Mouse (Mus musculus): ENCODE results near the gene Kctd10.
A peak's percentile ranks its signal among the peaks of the same experiment; 100 is the strongest.

The Kctd10 gene

DNA sequence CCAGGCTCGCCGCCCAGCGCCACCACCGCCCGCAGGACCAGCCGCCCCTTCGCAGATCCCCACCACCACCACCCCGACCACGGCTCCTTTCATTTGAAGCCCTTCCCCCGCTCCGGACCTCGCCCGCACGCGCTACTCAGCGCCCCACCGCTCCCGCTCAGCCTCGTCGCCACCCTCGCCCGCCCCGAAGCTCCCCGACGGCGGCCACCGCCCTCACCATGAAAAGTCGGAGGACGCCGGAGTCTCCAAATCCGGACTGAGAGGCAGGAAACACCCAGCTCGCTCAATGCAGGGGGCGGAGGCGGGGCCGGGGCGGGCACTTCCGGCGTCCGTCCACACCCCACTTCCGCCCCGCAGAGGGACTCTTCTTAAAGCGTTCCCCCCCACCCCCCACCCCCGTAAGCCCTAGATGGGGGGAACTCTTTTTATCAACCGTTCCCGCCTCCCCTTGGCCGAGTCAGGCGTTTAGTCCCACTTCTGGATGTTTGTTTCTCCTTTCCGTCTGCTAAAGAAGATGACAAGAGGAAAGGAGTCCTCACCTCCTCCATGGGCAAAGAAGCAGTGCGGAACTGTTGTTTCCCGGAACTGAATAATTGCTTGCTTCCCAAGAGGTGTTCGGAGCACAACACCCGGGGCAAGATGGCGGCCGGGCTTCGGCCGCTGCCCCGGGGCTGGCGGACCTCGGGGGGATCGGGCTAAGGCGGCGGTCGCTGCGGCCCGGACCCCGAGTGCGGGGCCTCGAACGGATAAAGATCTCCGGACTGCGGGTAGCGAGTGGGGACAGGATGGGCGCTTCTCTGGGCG is at the start of gene Kctd10, which contains the start of gene Ube3b:
Gene Kctd10, minus strand, starts transcription at position 300 of the 804 bp plus-strand sequence.
Gene Ube3b, plus strand, starts transcription at position 399 of the 804 bp plus-strand sequence.
- peak; percentile 97 for DNase-seq (ENCODE audit: inconsistent ontology term)

DNA sequence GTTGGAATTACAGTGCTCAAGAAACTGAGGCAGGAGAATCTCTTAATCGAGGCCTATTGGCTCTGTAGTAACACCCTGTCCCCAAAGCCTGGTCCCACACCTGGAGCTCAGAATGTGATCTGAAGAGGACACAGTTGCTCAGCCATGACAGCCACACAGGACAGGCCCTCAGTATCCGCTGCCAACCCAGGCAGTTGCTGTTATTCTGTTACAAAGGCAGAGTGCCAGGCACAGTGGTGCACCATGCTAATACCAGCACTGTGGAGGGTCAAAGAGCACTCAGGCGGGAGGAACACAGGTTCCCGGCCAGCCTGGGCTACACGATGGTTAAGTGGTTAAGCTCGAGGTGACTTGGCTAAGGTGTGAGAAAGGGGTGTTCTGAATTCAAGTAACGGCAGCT is 49.5 kb upstream of the Kctd10 start:
- DNase-seq (ENCODE audit: inconsistent ontology term), result no peak

DNA sequence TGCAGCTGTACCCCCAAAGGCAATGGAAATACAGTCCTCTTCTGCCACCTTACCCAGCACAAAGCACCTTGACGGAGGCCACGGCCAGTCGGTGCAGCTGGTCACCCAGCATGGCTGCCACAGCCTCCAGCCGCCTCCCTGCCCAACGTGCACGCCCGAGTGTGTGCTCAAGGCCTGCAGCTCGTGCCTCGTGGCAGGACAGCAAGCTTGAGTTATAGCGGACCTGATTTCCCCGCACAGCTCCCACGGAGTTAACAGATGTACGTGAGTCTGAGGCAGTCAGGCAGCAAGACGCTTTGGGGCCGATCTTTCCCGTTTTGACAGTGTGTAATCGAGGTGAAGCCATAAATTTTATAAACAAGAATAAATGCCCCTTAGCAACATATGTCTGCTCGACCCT is 48.3 kb upstream of the Kctd10 start:
- no peak for DNase-seq (ENCODE audit: inconsistent ontology term)

DNA sequence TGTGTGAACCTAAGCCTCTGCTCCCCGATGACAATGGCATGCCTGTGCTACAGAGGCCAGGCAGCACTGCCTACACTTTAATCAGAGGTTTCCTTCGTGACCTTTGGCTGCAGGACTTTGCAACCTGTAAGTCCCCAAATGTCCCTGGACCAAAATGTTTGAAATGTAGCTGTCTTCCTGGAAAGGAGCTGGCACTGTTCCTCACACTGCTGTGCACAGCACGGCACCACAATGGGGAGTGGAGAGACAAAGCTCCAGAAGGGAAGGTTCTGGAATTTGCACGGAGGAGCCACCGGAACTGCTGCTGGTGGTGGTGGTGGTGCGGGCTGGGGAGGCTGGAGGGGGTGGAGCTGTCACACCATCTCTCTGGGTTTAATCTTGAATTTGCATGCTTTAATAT is 46.4 kb upstream of the Kctd10 start:
- DNase-seq (ENCODE audit: inconsistent ontology term), result peak; percentile 33

DNA sequence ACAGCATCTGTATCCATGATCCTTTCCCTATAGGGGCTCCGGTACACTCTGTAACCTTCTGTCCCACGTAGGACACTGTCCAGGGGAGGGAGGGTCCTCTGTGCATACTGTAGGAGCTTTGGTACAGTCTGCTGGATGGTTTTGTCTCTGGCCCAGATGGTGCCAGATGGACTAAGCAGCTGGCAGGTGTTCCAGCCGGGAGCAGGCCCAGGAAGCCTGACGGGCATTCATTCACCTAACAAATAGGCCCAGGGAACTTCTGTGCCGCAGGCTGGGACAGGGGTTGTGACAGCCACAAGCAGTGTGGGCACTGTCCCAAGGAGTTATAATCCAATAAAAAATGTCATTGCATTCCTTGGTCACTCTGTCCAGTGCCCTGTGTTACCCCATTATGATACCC is 43.7 kb upstream of the Kctd10 start:
- peak; percentile 5 for DNase-seq (ENCODE audit: inconsistent ontology term)

DNA sequence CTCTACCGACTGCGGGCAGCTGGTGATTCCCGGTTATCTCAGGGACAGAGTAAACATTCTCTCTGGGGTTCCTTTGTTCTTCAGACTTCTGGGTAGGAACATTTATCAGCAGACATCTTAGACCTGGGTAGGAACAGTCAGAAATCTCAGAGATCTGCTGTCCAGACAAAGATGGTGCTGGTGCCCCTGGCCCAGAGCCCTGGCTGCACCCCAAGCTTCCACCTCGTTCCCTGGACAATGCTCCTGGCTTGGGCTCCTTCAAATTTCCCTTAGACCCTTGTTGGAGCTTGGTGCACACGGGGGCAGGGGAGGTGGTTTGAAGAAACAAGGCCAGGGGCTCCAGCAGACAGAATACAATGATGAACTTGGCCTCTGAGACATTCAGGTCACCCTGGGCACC is 42.3 kb upstream of the Kctd10 start:
- DNase-seq (ENCODE audit: inconsistent ontology term), result no peak

DNA sequence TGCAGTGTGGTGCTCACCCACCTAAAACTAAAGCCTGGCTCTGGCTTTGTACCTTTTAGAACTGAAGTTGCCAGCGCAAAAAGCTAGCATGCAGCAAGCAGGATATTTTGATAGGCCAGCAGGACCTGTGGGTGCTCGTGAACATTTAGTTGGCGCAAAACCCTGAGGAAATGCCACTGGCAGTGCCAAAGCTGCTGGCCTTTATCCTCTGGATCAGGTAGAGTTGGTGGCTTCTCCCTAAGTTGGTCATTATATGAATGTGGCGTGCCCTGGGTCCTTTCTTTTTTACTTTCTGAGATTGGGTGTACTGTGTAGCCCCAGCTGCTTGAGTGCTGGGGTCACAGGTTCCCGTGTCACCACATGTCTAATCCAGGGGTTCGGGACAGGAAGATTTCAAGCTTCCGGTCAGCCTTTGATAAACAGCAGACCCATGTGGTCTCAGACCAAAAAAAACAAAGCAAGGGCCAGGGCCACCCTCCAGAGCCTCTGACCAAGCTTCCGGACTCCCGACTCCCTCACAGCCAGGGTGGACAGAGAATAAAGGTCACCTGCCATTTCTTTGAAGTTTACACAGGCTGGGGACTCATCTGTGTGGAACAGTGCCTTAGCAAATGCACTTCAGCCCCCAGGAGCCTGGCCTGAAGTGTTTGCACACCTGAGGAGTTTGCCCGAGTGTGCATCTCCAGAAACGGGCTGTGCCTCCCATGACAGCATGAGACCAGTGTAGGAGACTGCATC is 41.4 kb upstream of the Kctd10 start:
- no peak for DNase-seq (ENCODE audit: inconsistent ontology term)

DNA sequence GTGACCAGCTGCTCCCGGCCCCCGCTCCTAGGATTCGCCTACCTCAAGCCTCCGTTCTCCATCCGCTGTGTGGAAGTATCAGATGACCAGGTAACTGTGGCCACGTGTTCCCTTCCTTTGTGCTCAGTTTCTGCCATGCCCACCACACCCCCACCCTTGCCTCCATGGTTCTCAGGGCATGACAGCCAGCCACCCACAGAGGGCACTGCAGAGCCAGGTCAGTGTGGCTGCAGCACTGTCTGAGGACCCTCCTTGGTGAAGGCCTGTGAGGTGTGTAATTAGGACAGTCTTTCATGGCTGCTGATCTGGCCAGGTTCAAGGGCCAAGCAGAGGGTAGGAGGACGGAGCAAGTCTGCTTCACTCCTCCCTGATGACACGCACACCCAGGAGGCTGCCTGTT is 38.2 kb upstream of the Kctd10 start:
- no peak for DNase-seq (ENCODE audit: inconsistent ontology term)

DNA sequence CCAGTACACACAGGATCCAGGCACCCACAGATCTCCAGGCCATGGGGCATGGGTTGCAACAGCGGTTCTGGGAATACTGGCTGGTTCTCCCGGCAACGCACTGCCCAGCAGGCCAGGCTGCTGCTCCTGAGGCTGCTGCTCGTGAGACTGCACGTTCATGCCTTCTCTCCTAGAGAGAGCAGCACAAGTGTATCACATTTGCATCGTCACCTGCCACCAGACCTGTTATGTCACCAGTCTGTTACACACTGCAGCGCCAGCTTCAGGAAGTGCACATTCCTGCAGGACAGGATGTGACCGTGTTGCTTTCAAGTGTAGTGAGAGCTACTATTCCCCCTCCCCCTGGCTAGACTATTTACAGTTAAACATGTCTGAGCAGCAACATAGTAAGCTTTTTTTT is 36.5 kb upstream of the Kctd10 start:
- DNase-seq (ENCODE audit: inconsistent ontology term), result no peak

DNA sequence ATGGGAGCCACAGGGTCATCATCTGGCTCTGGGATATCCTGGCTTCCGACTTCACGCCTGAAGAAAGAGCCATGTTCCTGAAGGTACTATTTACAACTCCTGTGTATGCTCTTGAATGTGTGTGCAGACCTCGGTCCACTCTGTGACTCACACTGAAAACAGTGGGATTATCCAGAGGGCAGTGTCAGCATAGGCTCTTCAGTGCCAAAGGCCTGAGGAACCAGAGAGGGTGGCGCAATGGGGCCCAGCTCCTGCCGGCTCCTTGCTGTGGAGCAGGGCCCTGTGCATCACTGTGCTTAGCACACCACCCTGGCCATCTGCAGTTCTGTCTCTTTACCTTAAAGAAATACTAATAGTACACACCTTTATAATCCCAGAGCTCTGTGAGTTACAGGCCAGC is 35.3 kb upstream of the Kctd10 start:
- DNase-seq (ENCODE audit: inconsistent ontology term), result no peak

GRCm38 (mm10) chr5:114413067-114413735 is 32.9 kb upstream of the Kctd10 start:
- peak; percentile 95 for DNase-seq (ENCODE audit: inconsistent ontology term)

GRCm38 (mm10) chr5:114412361-114412998 is 32.2 kb upstream of the Kctd10 start:
- DNase-seq (ENCODE audit: inconsistent ontology term), result no peak

GRCm38 (mm10) chr5:114410429-114410828 is 30.1 kb upstream of the Kctd10 start:
- DNase-seq (ENCODE audit: inconsistent ontology term), result no peak

DNA sequence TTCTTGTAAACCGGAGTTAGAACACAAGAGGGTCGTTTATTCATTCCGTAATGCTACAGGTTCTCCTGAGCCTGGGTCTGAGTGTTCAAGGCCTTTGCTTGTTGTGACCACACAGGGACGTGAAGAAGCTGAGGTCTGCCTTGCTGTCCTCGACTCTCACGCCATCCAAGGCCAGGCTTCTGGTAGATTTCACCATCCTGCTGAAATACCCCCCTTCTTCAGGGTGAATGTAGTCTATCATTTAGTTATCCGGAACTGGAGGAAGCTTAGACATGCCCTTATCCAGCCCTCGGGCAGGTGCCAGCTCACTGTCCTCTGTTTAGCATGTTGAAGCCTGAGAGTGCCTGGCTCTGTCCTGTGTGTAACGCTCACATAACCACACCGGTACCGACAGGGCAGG is 28.5 kb upstream of the Kctd10 start:
- DNase-seq (ENCODE audit: inconsistent ontology term), result no peak

- DNase-seq (ENCODE audit: inconsistent ontology term), result peak; percentile 82
Observed at GRCm38 (mm10) chr5:114407810-114408209, 27.5 kb upstream of the Kctd10 start.

- DNase-seq (ENCODE audit: inconsistent ontology term), result peak; percentile 57
Observed at GRCm38 (mm10) chr5:114407269-114407668, 27.0 kb upstream of the Kctd10 start.

- DNase-seq (ENCODE audit: inconsistent ontology term), result peak; percentile 6
Observed at GRCm38 (mm10) chr5:114406592-114406991, 26.3 kb upstream of the Kctd10 start.

DNA sequence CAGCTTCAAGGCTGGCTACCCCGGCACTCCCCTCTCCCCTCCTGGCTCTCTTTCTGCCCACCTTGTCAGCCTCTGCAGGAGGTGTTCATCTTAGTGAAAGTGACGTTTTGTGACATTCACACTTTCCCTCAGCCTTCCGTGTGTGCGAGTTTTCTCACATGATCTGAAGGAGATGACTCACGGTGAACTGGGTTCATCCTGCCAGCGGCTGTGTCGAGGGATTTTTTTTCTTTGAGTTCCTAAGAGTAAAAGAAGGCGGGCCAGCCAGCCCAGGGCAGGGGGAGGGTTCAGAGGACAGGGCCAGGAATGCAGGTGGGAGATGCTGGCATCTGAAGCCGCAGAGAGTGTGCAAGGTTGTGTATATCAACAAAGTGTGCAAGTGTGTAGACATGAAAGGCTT is 12.9 kb upstream of the Kctd10 start:
- peak; percentile 69 for DNase-seq (ENCODE audit: inconsistent ontology term)

GRCm38 (mm10) chr5:114384448-114384847 is 4.1 kb upstream of the Kctd10 start:
- DNase-seq (ENCODE audit: inconsistent ontology term), result no peak

DNA sequence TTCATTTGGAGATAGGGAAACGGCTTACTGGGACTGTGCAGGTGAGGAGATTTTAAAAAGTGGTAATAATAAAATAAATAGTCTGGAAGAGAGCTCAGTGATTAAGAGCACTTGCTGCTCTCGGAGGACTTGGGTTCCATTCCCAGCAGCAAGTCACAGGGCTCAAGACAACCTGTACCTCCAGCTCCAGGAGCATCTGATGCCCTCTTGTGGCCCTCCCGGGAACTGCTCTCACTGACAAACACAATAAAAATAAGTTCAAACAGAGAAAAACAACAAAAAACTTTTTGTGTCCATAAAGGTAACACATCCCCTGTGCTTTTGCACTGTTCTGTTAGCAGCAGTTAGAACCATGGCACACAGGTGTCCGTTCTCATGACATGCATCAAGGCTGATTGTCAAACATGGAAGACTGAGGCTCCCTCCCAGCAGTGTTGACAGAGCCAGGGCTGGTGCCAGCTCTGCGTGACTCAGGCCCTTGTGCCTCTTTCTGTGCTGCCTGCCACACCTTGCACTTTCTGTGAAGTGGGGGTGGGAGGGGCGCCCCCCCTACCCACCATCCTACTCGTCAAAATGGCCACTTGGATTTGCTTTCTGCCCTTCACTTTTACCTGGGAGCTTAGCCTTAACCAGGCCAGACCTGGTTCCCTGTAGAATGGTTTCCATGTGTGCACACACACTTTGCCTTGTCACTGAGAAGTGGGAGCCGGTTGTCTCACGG is 3.0 kb upstream of the Kctd10 start:
- no peak for DNase-seq (ENCODE audit: inconsistent ontology term)

- DNase-seq (ENCODE audit: inconsistent ontology term), result no peak
Observed at GRCm38 (mm10) chr5:114381013-114381351, 674 bp upstream of the Kctd10 start.

All from Muller cell, postnatal 12 days (primary cell).